Mouse (Mus musculus) heart, embryonic 16.5 days (tissue): ENCODE results near the gene Nmt1. TPM values are rescaled to one million over a fixed set of nuclear protein-coding genes. Genes with fewer than 3 reads are reported as not detected.

ENCODE experiments used
- ATAC-seq: fragments of 200-750 bp; cut with Nextera tagmentation; replicated peaks from 2 replicates; pipeline ENCODE4 v1.8.0; 2017; ENCODE audit warnings: moderate number of reproducible peaks; ENCODE audit not compliant: insufficient read depth, low FRiP score; ENCODE audit errors: extremely low read depth
- H3K27ac ChIP-seq: fragments of 300-500 bp; sonication (generic); 2 replicates; pipeline ENCODE4 v1.5.1; 2014; ENCODE audit warnings: mild to moderate bottlenecking, low read length, control low read depth, moderate library complexity
- H3K27me3 ChIP-seq: fragments of 300-500 bp; sonication (generic); 2 replicates; pipeline ENCODE4 v1.6.1; 2014; ENCODE audit warnings: low read length, mixed read lengths; ENCODE audit not compliant: control insufficient read depth, insufficient read depth
- H3K36me3 ChIP-seq: fragments of 300-500 bp; sonication (generic); 2 replicates; pipeline ENCODE4 v1.6.1; 2014; ENCODE audit not compliant: control insufficient read depth, insufficient read depth
- H3K4me1 ChIP-seq: fragments of 300-500 bp; sonication (generic); 2 replicates; pipeline ENCODE4 v1.6.1; 2014; ENCODE audit warnings: low read length, mixed read lengths; ENCODE audit not compliant: control insufficient read depth, insufficient read depth
- H3K4me2 ChIP-seq: fragments of 300-500 bp; sonication (generic); 2 replicates; pipeline ENCODE4 v1.6.1; 2014; ENCODE audit warnings: low read depth, mild to moderate bottlenecking, control low read depth, low read length
- H3K4me3 ChIP-seq: fragments of 300-500 bp; sonication (generic); 2 replicates; pipeline ENCODE4 v1.5.1; 2014; ENCODE audit warnings: mild to moderate bottlenecking, control low read depth, low read length
- H3K9ac ChIP-seq: fragments of 300-500 bp; sonication (generic); 2 replicates; pipeline ENCODE4 v1.6.1; 2014; ENCODE audit warnings: low read length, control low read depth
- H3K9me3 ChIP-seq: fragments of 300-500 bp; sonication (generic); replicated peaks from 2 replicates; pipeline ENCODE4 v1.6.1; 2016; ENCODE audit warnings: low read length; ENCODE audit not compliant: control insufficient read depth
- WGBS: fragments of 180-500 bp; shearing (Covaris S2); extraction: QIAGEN DNeasy Blood & Tissue Kit; methylation state at CpG from one replicate; pipeline ENCODE4 v1.1.7; 2014; 5-methylcytosine and 5-hydroxymethylcytosine counted together
- polyA plus RNA-seq: library from polyadenylated mRNA; unstranded; fragments of >200 nt; fragmentation: Nextera tagmentation; extraction: Ambion mirVana; gene quantifications from 2 replicates; pipeline ENCODE4 v1.2.1, GENCODE M21; 2015

Gene Nmt1
- 39.1 and 41.7 TPM in 2 replicates for polyA plus RNA-seq

- under 1% methylated on average over 36 of the region's 36 CpGs for WGBS
- Histone ChIP-seq H3K9ac (peak within 1 kb of the TSS; percentile 83), H3K4me3 (peak within 1 kb of the TSS; percentile 89), H3K4me2 (peak within 1 kb of the TSS; percentile 78), H3K4me1 (peaks cover 16% of the 10 kb centered on the region), H3K27ac (peak within 1 kb of the TSS; percentile 84), H3K27me3 (no peaks in the 10 kb centered on the region), H3K36me3 (peaks cover 6% of the 10 kb centered on the region), H3K9me3 (no peaks in the 10 kb centered on the region)
- peak; percentile 97 for ATAC-seq
These were observed at the start of gene Nmt1, which contains the start of gene Dcakd for GRCm38 (mm10) chr11:103028176-103028891. Gene Nmt1, plus strand, starts transcription at chr11:103028190. Gene Dcakd, minus strand, starts transcription at chr11:103028333.

DNA sequence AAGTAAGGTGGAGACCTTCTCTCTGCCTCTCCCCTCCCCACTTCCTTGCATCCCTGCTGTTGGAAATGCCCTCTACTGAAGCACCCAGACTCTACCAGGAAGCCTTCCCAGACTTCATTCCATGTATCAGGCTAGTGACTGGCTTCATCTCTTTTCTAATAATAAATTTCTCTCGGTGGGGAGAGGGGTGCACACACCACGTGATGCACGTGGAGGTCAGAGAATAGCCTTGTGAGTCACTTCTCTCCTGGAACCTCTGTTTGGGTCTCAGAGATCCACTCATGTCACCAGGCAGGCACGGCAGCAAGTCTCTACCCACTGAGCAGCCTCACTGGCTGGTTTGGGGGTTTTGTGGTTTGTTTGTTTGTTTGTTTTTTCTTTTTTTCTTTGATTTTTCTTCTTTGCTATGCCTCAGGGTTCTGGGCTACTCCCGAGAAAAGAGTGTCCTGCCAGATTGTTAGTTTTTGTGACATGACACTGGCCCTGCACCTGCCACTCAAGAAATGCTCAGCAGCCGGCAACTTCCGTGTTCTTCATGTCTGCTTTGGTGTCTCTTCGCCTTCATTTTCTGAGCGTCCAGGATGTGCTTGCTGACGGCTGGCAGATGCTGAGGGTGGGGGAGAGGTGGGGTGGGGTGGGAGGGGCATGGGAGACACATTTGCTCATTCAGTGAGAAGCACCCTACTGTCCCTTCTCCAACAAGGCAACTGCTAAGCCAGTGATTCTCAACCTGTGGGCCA, 46.7 kb upstream of the Nmt1 start:
- ATAC-seq, result no peak
- Histone ChIP-seq H3K27ac (no peak overlapping the region), H3K4me2 (no peak overlapping the region), H3K9ac (no peak overlapping the region), H3K27me3 (no peaks in the 10 kb centered on the region), H3K9me3 (no peaks in the 10 kb centered on the region), H3K36me3 (no peaks in the 10 kb centered on the region), H3K4me1 (peaks cover 6% of the 10 kb centered on the region), H3K4me3 (no peak overlapping the region)
- 42% methylated on average over 10 of the region's 10 CpGs for WGBS

GRCm38 (mm10) chr11:102984086-102984485, 43.9 kb upstream of the Nmt1 start:
- Histone ChIP-seq H3K9ac (no peak overlapping the region), H3K9me3 (no peaks in the 10 kb centered on the region), H3K4me3 (no peak overlapping the region), H3K27ac (no peak overlapping the region), H3K4me2 (no peak overlapping the region), H3K4me1 (no peaks in the 10 kb centered on the region; the same call in 1 of the 2 replicates), H3K27me3 (peaks cover 14% of the 10 kb centered on the region), H3K36me3 (no peaks in the 10 kb centered on the region)
- WGBS, result 83% methylated on average over 9 of the region's 9 CpGs
- ATAC-seq, result no peak

DNA sequence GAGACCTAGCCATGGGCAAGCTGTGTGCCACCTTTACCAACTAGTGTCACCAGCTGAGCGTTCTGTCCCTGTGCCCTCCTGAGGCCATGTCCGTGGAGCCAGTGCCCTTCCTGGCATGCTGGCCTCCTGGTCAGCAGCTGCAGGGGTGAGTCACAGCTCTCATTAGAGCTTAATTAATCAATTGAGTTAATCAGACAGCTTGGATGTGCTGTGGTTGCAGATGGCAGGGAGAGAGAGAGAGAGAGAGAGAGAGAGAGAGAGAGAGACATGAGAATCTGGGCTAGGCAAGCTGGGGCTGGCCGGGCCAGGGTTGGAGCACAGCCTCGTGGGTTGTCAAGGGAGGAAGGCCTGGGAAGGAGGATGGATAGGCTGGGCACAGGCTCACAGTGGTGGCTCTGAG, 43.4 kb upstream of the Nmt1 start:
- peaks cover 19% of the 10 kb centered on the region for H3K27me3 ChIP-seq
- ATAC-seq, result no peak
- 61% methylated on average over 4 of the region's 4 CpGs for WGBS
- no peaks in the 10 kb centered on the region for H3K36me3 ChIP-seq
- H3K9ac ChIP-seq, result no peak overlapping the region
- no peaks in the 10 kb centered on the region; the same call in 1 of the 2 replicates for H3K4me1 ChIP-seq
- H3K9me3 ChIP-seq, result no peaks in the 10 kb centered on the region
- H3K4me2 ChIP-seq, result no peak overlapping the region
- no peak overlapping the region for H3K4me3 ChIP-seq
- H3K27ac ChIP-seq, result no peak overlapping the region

DNA sequence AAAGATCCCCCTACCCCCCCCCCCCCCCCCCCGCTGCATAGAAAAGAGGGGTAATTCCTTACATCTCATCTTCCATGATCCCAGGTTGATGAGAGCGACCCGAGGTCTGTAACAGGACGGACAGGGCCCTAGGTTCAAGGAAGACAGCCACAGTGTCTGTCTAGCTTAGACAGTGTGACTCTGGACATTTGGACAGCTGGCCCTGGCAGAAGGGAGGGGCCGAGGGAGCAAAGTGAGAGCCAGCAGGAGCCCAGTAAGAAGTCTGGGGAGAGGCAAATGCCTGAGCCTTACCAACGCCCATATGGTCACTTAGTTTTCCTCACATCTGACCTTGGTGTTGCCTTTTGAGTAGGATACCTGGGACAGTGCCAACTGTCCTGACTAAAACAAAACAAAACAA, 42.8 kb upstream of the Nmt1 start:
- 68% methylated on average over 6 of the region's 6 CpGs for WGBS
- no peak for ATAC-seq

GRCm38 (mm10) chr11:102989641-102990151, 38.3 kb upstream of the Nmt1 start:
- peak overlapping the region; percentile 69 for H3K9ac ChIP-seq
- peaks cover 42% of the 10 kb centered on the region for H3K27me3 ChIP-seq
- H3K4me3 ChIP-seq, result peak overlapping the region; percentile 59
- no peak for ATAC-seq
- peaks cover 6% of the 10 kb centered on the region for H3K4me1 ChIP-seq
- H3K27ac ChIP-seq, result no peak overlapping the region
- WGBS, result 11% methylated on average over 28 of the region's 28 CpGs
- H3K9me3 ChIP-seq, result no peaks in the 10 kb centered on the region
- H3K4me2 ChIP-seq, result peak overlapping the region; percentile 95
- peaks cover 4% of the 10 kb centered on the region for H3K36me3 ChIP-seq

More for the DNA sequence above, 42.8 kb upstream of the Nmt1 start:
- H3K9ac ChIP-seq, result no peak overlapping the region
- peaks cover 20% of the 10 kb centered on the region for H3K27me3 ChIP-seq
- H3K27ac ChIP-seq, result no peak overlapping the region
- no peaks in the 10 kb centered on the region; the same call in none of the 2 replicates for H3K4me1 ChIP-seq
- no peak overlapping the region for H3K4me2 ChIP-seq
- no peaks in the 10 kb centered on the region for H3K9me3 ChIP-seq
- H3K4me3 ChIP-seq, result no peak overlapping the region
- no peaks in the 10 kb centered on the region for H3K36me3 ChIP-seq

DNA sequence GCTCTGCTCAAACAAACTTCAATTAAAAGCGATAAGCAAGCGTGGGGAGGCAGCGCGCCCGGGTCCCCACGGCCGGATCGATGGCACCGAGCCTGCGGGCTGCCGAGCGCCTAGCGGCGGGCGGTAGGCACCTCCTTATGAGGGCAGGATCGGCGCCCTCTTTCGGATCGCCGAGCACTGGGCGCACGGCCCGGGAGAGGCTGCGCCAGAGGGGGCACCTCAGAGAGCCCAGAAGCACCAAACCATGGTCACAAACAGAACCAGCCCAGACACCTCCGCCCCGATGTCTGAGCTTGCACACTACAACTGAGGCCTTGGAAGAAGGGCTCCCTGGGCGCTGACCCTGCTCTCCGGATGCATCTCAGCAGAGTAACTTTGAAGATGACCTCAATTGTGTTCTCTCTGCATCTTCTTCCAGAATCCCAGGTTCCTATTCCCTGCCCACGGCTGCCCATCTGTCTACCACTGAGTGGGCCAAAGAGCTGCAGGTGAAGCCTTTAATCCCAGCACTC, 37.8 kb upstream of the Nmt1 start:
- ATAC-seq, result peak; percentile 66; the same call in 1 of the 2 replicates
- peaks cover 6% of the 10 kb centered on the region for H3K4me1 ChIP-seq
- no peaks in the 10 kb centered on the region for H3K9me3 ChIP-seq
- H3K36me3 ChIP-seq, result peaks cover 9% of the 10 kb centered on the region
- 2% methylated on average over 29 of the region's 29 CpGs for WGBS
- no peak overlapping the region for H3K27ac ChIP-seq
- peaks cover 42% of the 10 kb centered on the region for H3K27me3 ChIP-seq
- peak overlapping the region; percentile 59 for H3K4me3 ChIP-seq
- peak overlapping the region; percentile 95 for H3K4me2 ChIP-seq
- H3K9ac ChIP-seq, result peak overlapping the region; percentile 69

GRCm38 (mm10) chr11:102991681-102992080, 36.3 kb upstream of the Nmt1 start:
- ATAC-seq, result no peak
- 5% methylated on average over 16 of the region's 16 CpGs for WGBS
- H3K9ac ChIP-seq, result peak overlapping the region; percentile 53

More at GRCm38 (mm10) chr11:102991681-102992080, 36.3 kb upstream of the Nmt1 start:
- Histone ChIP-seq H3K36me3 (peaks cover 22% of the 10 kb centered on the region), H3K27ac (no peak overlapping the region), H3K9me3 (no peaks in the 10 kb centered on the region), H3K4me3 (peak overlapping the region; percentile 17), H3K27me3 (peaks cover 42% of the 10 kb centered on the region), H3K4me2 (peak overlapping the region; percentile 53), H3K4me1 (peaks cover 6% of the 10 kb centered on the region)
